Mouse (Mus musculus): ENCODE measurements at regions not wholly inside any gene's neighbourhood (a gene's known extent, or its start where the extent isn't known, plus 50 kb on each side); places are given as distances from the start of the nearest gene placed in this dataset.

DNA sequence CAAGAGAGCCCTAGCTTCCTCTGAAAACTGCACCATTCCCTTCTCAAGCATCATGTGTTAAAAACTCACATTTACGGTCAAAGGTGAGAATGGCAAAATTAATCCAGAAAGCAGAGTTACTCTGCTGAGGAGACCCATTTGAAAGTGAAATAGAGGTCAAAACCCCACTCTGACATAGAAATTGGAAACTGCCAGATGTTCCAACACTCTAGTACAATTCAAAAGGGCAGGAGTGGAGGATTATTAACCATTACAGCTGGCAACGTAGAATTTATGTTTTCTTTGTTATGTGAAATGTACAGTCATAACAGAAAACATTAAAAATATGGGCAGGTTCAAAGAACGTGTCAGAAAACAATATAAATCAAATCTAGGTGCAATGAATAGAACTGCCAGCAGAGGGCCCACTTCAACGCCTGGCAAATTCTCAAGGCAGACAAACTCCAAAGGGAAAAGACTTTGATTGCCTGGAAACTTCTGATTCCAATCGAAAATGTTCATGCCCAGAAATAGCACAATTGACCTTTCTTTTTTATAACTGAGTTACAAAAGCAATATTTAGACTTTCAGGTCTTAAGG is 54.2 kb upstream of the Rfpl4b start:
- 11% methylated on average over 5 of the region's 5 CpGs for WGBS
- Histone ChIP-seq H3K4me3 (no peak overlapping the region), H3K9me3 (no peaks in the 10 kb centered on the region), H3K36me3 (no peaks in the 10 kb centered on the region), H3K4me1 (peaks cover 7% of the 10 kb centered on the region; the same call in 1 of the 2 replicates), H3K9ac (no peak overlapping the region), H3K27ac (no peak overlapping the region), H3K27me3 (no peaks in the 10 kb centered on the region), H3K4me2 (no peak overlapping the region)
- ATAC-seq (ENCODE audit: borderline replicate concordance, extremely low read depth, low FRiP score, low TSS enrichment) = no peak

DNA sequence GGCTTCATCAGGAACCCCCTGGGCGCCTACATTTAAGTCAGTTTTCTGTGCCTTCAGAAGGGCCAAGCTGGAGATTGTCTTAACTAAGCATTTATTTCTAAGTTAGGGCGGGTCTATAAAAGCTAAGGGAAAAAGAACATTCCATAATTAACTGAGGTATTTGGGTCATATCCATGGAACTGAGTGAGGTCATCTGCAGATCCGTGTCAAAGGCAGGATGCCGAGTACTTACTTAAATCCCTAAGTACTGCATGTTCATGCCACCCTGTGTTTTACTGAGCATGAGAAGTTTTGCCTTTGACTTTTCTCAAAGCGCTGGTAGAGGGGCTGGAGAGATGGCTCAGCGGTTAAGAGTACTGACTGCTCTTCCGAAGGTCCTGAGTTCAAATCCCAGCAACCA is 57.7 kb upstream of the Rfpl4b start:
- no peaks in the 10 kb centered on the region for H3K9me3 ChIP-seq
- no peaks in the 10 kb centered on the region for H3K27me3 ChIP-seq
- H3K36me3 ChIP-seq = no peaks in the 10 kb centered on the region
- H3K9ac ChIP-seq = no peak overlapping the region
- no peak overlapping the region for H3K4me2 ChIP-seq
- no peak for ATAC-seq (ENCODE audit: borderline replicate concordance, extremely low read depth, low FRiP score, low TSS enrichment)
- 89% methylated on average over 7 of the region's 7 CpGs for WGBS
- no peak overlapping the region for H3K4me3 ChIP-seq
- H3K4me1 ChIP-seq = peaks cover 29% of the 10 kb centered on the region
- H3K27ac ChIP-seq = no peak overlapping the region

DNA sequence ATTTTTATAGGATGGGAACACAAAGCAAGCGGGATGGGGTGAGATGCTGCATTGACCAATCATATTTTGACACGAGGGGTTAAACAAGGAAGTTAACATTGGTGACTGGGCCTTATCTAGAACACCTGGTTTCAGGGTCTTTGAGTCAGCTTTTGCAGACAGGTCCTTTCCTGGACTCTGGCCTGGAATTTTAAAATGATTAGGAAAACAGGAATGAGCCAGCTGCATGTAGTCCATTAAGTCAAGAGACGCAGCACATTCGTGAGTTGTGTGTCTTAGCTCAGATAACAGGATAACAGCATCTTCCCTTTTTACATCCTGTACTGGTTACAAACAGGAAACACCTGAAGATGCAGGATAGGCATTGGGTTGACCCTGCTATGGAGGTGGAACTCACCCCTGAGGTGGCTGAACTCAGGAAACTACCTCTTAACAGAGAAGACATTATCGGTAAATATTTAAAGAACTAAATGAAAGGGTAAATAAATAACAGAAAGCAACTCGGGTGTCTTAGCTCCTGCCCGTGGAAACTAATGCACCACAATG is 59.1 kb upstream of the Rfpl4b start:
- peak overlapping the region; percentile 49 for H3K27ac ChIP-seq

DNA sequence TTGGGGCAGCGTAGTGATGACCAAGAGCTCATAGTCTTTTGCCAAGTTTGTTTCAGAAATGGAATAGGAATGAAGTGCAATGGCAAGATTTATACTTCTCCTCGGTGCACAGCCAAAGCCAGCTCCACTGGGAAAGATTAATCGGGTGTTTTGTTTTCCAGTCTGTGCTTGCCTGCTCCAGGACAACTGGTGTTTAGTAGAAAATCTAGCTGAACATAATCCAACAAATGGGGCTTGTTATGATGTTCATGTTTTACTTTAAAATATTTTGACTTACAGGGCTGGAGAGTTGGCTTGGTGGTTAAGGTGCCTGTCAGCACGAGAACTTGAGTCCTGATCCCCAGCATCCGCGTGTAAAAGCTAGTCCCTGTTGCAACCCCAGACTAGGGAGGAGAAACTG is 60.6 kb upstream of the Rfpl4b start:
- H3K9ac ChIP-seq = no peak overlapping the region
- H3K27me3 ChIP-seq = no peaks in the 10 kb centered on the region
- H3K4me3 ChIP-seq = no peak overlapping the region
- ATAC-seq (ENCODE audit: borderline replicate concordance, extremely low read depth, low FRiP score, low TSS enrichment) = peak; percentile 93
- H3K27ac ChIP-seq = peak overlapping the region; percentile 49
- WGBS = 49% methylated on average over 6 of the region's 6 CpGs
- peaks cover 29% of the 10 kb centered on the region for H3K4me1 ChIP-seq
- H3K9me3 ChIP-seq = no peaks in the 10 kb centered on the region
- H3K4me2 ChIP-seq = no peak overlapping the region
- no peaks in the 10 kb centered on the region for H3K36me3 ChIP-seq

More for the DNA sequence above, 59.1 kb upstream of the Rfpl4b start:
- H3K9ac ChIP-seq = no peak overlapping the region
- no peak overlapping the region for H3K4me3 ChIP-seq
- H3K27me3 ChIP-seq = no peaks in the 10 kb centered on the region
- peaks cover 34% of the 10 kb centered on the region for H3K4me1 ChIP-seq
- ATAC-seq (ENCODE audit: borderline replicate concordance, extremely low read depth, low FRiP score, low TSS enrichment) = no peak
- no peaks in the 10 kb centered on the region for H3K36me3 ChIP-seq
- no peaks in the 10 kb centered on the region for H3K9me3 ChIP-seq
- no peak overlapping the region for H3K4me2 ChIP-seq
- 52% methylated on average over 7 of the region's 7 CpGs for WGBS

DNA sequence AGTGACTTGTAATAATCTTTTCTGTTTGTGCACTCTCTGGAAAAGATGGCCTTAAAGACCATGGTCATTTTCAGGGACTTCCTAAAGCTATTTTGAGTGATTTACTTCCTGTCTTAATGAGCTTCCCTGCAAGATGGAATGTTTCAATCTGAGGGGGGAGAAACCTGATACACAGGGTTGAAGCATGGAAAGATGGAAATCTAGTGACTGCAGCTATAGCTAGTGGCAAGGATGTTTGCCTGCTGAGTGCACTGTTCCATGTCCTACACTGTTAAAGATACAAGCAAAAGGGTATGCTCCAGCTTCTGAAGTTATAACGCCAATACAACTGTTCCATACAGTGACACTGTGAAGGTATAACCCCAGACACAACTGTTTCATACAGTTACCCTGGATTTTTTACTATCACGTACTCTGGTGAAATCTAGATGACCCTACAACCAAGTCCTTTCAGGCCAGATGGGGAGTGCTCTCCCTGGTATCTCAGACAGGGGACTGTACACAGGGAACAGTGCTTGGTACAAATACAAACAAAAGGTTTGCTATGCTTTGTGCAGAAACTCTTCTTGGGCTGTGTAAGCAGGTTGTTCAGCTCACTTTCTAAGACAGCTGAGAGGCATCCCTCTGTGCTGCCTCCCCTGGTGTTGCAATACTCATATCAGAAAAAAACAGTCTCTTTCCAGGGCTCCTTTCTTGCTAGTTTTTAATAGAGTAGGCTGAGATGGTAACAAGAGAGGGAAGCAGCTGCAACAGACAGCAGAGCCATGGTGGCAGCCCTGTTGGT is 62.4 kb upstream of the Rfpl4b start:
- 0 out of 2 replicates have a peak overlapping the region, but pooled peaks have one; percentile 1 for H3K27ac ChIP-seq
- H3K4me2 ChIP-seq = no peak overlapping the region
- H3K4me1 ChIP-seq = peaks cover 29% of the 10 kb centered on the region
- no peaks in the 10 kb centered on the region for H3K27me3 ChIP-seq
- ATAC-seq (ENCODE audit: borderline replicate concordance, extremely low read depth, low FRiP score, low TSS enrichment) = no peak
- H3K36me3 ChIP-seq = no peaks in the 10 kb centered on the region
- WGBS = 75% methylated on average over 2 of the region's 2 CpGs
- H3K9ac ChIP-seq = no peak overlapping the region
- H3K9me3 ChIP-seq = no peaks in the 10 kb centered on the region
- no peak overlapping the region for H3K4me3 ChIP-seq

DNA sequence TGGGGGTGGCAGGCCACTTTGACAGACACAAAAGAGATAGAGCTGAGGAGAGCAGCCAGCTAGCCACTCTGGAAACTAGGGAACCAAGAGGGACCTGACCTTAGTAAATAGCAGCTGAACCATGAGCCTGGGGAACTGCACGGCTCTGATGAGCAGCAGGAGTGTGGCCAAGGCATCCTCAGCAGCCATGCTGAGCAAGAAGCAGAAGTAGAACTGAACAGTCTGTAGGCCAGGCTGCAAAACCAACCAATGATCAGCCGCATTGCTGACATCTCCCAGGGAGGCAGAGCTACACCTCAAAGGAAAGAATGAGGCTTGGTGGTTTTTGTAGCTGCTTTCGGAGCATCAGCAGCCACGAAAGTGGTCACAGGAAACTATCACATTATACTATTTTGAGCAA is 63.1 kb upstream of the Rfpl4b start:
- 64% methylated on average over 4 of the region's 4 CpGs for WGBS
- Histone ChIP-seq H3K4me3 (no peak overlapping the region), H3K27ac (no peak overlapping the region)

DNA sequence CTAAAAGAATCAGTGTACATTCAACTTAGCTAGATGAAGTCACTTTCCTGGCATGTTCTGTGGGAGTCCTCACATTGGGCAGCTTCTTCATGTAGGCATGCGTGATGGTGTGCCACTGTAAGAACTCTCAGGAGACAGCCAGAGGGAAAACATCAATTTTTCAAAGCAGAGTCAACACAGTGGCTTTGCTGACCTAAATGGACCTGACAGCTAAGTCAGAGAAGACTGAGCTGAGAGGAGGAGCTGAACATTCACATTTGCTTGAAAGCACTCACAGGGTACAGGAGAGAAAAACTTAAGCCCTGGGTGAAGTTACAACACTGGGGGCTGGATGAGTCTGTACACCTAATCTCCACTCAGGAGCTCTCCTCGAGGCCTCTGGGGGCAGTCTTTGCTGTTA is 64.9 kb upstream of the Rfpl4b start:
- H3K4me1 ChIP-seq = peaks cover 23% of the 10 kb centered on the region
- no peaks in the 10 kb centered on the region for H3K36me3 ChIP-seq
- whole genome bisulfite sequencing = 53% methylated on average over 2 of the region's 2 CpGs
- no peak overlapping the region for H3K27ac ChIP-seq
- no peaks in the 10 kb centered on the region for H3K9me3 ChIP-seq
- no peak overlapping the region for H3K9ac ChIP-seq
- ATAC-seq (ENCODE audit: borderline replicate concordance, extremely low read depth, low FRiP score, low TSS enrichment) = no peak
- H3K27me3 ChIP-seq = no peaks in the 10 kb centered on the region
- H3K4me2 ChIP-seq = no peak overlapping the region
- no peak overlapping the region for H3K4me3 ChIP-seq

More for the DNA sequence above, 63.1 kb upstream of the Rfpl4b start:
- Histone ChIP-seq H3K27me3 (no peaks in the 10 kb centered on the region), H3K4me1 (peaks cover 29% of the 10 kb centered on the region), H3K36me3 (no peaks in the 10 kb centered on the region), H3K9me3 (no peaks in the 10 kb centered on the region), H3K4me2 (no peak overlapping the region), H3K9ac (no peak overlapping the region)
- ATAC-seq (ENCODE audit: borderline replicate concordance, extremely low read depth, low FRiP score, low TSS enrichment) = no peak

DNA sequence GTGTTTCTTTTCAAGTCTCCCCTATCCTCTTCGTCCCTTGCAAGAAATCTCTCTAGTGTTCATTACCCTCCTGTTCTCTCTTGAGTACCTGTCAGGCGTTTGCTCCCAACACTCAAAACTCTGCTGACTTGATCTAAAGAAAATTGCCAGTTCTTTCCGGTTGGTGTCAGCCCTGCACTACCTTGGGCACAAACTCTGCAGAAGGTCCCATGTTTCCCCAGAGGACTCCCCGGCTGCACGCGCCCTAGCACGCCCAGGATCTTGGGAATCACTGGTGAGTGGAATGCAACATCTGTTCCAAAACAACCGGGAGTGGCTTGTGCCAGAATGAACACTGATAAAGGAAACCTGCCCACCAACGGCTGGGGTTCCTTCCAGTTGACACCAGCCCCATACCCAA is 66.3 kb upstream of the Rfpl4b start:
- H3K36me3 ChIP-seq = no peaks in the 10 kb centered on the region
- no peaks in the 10 kb centered on the region for H3K9me3 ChIP-seq
- no peak overlapping the region for H3K4me3 ChIP-seq
- H3K4me1 ChIP-seq = peaks cover 14% of the 10 kb centered on the region
- no peaks in the 10 kb centered on the region for H3K27me3 ChIP-seq
- no peak overlapping the region for H3K4me2 ChIP-seq
- 72% methylated on average over 9 of the region's 9 CpGs for WGBS
- no peak overlapping the region for H3K9ac ChIP-seq
- no peak overlapping the region for H3K27ac ChIP-seq
- ATAC-seq (ENCODE audit: borderline replicate concordance, extremely low read depth, low FRiP score, low TSS enrichment) = peak; percentile 59; the same call in 1 of the 2 replicates

DNA sequence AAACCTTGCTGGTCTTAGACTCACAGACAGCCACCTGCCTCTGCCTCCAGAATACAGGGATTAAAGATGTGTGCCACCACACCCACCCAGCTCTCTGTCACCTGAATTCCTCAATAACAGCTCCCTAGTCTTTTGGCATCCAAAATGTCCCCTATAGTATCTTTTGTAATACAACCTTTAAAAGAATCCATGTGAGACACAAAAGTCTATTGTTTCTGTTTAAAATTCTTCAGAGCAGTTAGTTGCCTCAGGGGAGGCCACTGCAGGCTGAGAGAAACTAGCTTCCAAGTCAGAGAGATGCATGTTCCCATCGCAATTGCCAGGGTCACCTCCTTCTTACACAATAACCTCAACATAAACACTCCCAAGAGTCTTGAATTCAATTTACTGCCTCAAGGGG is 70.6 kb upstream of the Lama4 start:
- H3K36me3 ChIP-seq = no peaks in the 10 kb centered on the region
- ATAC-seq (ENCODE audit: borderline replicate concordance, extremely low read depth, low FRiP score, low TSS enrichment) = no peak
- no peaks in the 10 kb centered on the region for H3K27me3 ChIP-seq
- no peak overlapping the region for H3K27ac ChIP-seq
- H3K9ac ChIP-seq = no peak overlapping the region
- H3K4me3 ChIP-seq = no peak overlapping the region
- no peaks in the 10 kb centered on the region for H3K4me1 ChIP-seq
- 63% methylated on average over 1 of the region's 1 CpGs for WGBS
- H3K9me3 ChIP-seq = no peaks in the 10 kb centered on the region
- no peak overlapping the region for H3K4me2 ChIP-seq

DNA sequence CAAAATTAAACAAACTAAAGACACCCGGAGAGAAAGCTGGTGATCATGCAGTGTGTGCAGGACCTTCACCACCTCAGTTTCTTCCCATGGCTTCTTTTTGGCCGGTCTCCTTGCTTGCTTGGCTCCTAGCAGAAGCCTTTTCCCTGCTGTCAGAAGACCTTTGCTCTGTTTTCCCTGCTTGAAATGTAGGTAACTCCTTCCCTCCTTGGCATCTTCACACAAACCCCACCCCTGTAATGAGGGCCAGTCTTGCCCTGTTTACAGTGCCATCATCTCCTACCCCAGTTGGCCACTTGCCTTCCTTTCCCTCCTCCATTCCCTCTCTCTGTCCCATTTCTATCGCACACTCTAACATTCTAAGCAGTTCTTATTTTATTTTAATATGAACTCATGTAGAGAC is 69.7 kb upstream of the Lama4 start:
- no peaks in the 10 kb centered on the region for H3K4me1 ChIP-seq
- WGBS = 73% methylated on average over 3 of the region's 3 CpGs
- no peak overlapping the region for H3K9ac ChIP-seq
- H3K4me3 ChIP-seq = no peak overlapping the region
- no peaks in the 10 kb centered on the region for H3K36me3 ChIP-seq
- no peaks in the 10 kb centered on the region for H3K9me3 ChIP-seq
- no peaks in the 10 kb centered on the region for H3K27me3 ChIP-seq
- H3K4me2 ChIP-seq = no peak overlapping the region
- ATAC-seq (ENCODE audit: borderline replicate concordance, extremely low read depth, low FRiP score, low TSS enrichment) = no peak
- H3K27ac ChIP-seq = no peak overlapping the region

DNA sequence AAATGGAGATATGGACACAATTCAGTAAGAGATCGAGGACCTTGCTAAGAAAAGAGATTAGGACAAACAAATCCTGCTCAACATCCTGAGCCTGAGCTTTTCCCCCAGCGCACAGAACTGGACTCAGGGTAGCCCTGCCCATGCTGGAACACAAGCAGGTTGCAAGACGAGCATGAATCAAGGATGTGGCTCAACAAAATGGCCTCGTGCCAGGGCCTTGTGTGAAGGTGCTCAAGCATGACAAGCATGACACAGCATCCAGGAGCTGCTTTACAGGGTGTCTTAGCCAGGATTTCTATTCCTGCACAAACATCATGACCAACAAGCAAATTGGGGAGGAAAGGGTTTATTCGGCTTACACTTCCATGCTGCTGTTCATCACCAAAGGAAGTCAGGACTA is 67.7 kb upstream of the Lama4 start:
- no peak for ATAC-seq (ENCODE audit: borderline replicate concordance, extremely low read depth, low FRiP score, low TSS enrichment)
- Histone ChIP-seq H3K4me2 (no peak overlapping the region), H3K27ac (no peak overlapping the region), H3K36me3 (no peaks in the 10 kb centered on the region), H3K4me3 (no peak overlapping the region), H3K9ac (no peak overlapping the region), H3K27me3 (no peaks in the 10 kb centered on the region), H3K4me1 (no peaks in the 10 kb centered on the region), H3K9me3 (no peaks in the 10 kb centered on the region)
- WGBS = 63% methylated on average over 5 of the region's 5 CpGs

DNA sequence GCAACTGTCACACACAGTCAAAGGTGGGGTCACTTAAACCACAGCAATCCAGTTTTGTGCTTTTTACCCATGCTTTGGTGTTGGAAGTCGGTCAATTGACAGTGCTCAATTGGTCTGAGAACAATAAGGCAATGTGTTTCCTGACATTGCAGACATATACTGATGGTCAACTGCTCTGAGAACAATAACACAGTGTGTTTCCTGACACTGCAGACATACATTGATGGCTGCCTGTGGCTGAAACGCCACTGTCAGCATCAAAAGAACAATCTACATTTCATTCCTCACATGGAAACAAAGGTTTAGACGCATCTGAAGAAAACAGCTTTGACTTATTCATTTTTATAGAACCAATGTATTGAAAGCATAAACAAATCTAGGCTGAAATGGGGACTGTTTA is 59.2 kb upstream of the Lama4 start:
- Histone ChIP-seq H3K9me3 (no peaks in the 10 kb centered on the region), H3K4me3 (no peak overlapping the region), H3K27me3 (no peaks in the 10 kb centered on the region), H3K27ac (peak overlapping the region; percentile 53; the same call in 1 of the 2 replicates), H3K9ac (no peak overlapping the region), H3K4me1 (peaks cover 31% of the 10 kb centered on the region), H3K36me3 (no peaks in the 10 kb centered on the region), H3K4me2 (no peak overlapping the region)
- WGBS = 34% methylated on average over 3 of the region's 3 CpGs
- no peak for ATAC-seq (ENCODE audit: borderline replicate concordance, extremely low read depth, low FRiP score, low TSS enrichment)

All from lung, embryonic 15.5 days (tissue).